ENCODE assay signal across 25 mouse cellular contexts in genomic region chr2:73045505-73045904, GRCm38 (mm10). TPM values are rescaled to one million over a fixed set of nuclear protein-coding genes. Genes with fewer than 3 reads are reported as not detected.
"Had no signal": no experiment of that assay in that cellular context is flagged by ENCODE, and none has a peak within 500 bp of the region (broad histone marks: within the 10 kb centered on the region; RNA-seq: fewer than 3 reads in every experiment).

No protein-coding gene starts in this region.

- H3K36me3 ChIP-seq: lung, embryonic 15.5 days; midbrain, embryonic 13.5 days; midbrain, embryonic 15.5 days; neural tube, embryonic 12.5 days; stomach, embryonic 15.5 days had no signal

- H3K9me3 ChIP-seq: lung, embryonic 15.5 days; megakaryocyte, embryonic 14.5 days; midbrain, embryonic 13.5 days; midbrain, embryonic 15.5 days; neural tube, embryonic 12.5 days; stomach, embryonic 15.5 days had no signal

- H3K27ac ChIP-seq: macrophage; midbrain, embryonic 13.5 days; midbrain, embryonic 15.5 days; neural tube, embryonic 12.5 days had no signal

- H3K4me1 ChIP-seq: megakaryocyte, embryonic 14.5 days; midbrain, embryonic 15.5 days; neural tube, embryonic 12.5 days had no signal

- H3K4me2 ChIP-seq: lung, embryonic 15.5 days; midbrain, embryonic 11.5 days; midbrain, embryonic 13.5 days; midbrain, embryonic 15.5 days; neural tube, embryonic 12.5 days; stomach, embryonic 15.5 days had no signal

- H3K27me3 ChIP-seq: lung, embryonic 15.5 days; midbrain, embryonic 13.5 days; midbrain, embryonic 15.5 days; neural tube, embryonic 12.5 days; stomach, embryonic 15.5 days had no signal

- H3K9ac ChIP-seq: lung, embryonic 15.5 days; midbrain, embryonic 13.5 days; midbrain, embryonic 15.5 days; neural tube, embryonic 12.5 days; stomach, embryonic 15.5 days had no signal

- H3K4me3 ChIP-seq: lung, embryonic 15.5 days; megakaryocyte, embryonic 14.5 days; midbrain, embryonic 13.5 days; midbrain, embryonic 15.5 days; neural tube, embryonic 12.5 days; stomach, embryonic 15.5 days had no signal

- ATAC-seq: lung, postnatal 0 days; midbrain, embryonic 13.5 days; midbrain, embryonic 15.5 days had no signal

- DNase-seq: lung, adult 2 months; lung, postnatal 14 days; lung, postnatal 36 days; right cerebral cortex, postnatal 14 days; thymus, adult 2 months; thymus, postnatal 25 days; thymus, postnatal 4 days had no signal

RNA-seq across cellular contexts. Expression of gene Gm11084, which starts 59.0 kb away (rescaled TPM):
- total RNA-seq: megakaryocyte progenitor cell, adult 5-6 weeks; midbrain, postnatal 0 days; monocyte, adult 5-6 weeks; neutrophil, adult 5-6 weeks had no signal
- polyA plus RNA-seq: lung, adult 2 months; lung, embryonic 15.5 days; lung, postnatal 0 days; macrophage; midbrain, embryonic 11.5 days; midbrain, embryonic 13.5 days; midbrain, embryonic 15.5 days; midbrain, postnatal 0 days; neural tube, embryonic 12.5 days; neural tube, embryonic 14.5 days; spleen, adult 2 months; stomach, embryonic 15.5 days; stomach, postnatal 0 days; testis, adult 2 months; thymus, adult 2 months; urinary bladder, adult 2 months had no signal
